Mouse (Mus musculus): ENCODE data around the gene Leap2. TPM values are rescaled to one million over a fixed set of nuclear protein-coding genes. Genes with fewer than 3 reads are reported as not detected.

Leap2 gene
- polyA plus RNA-seq (2014; fragmentation: Nextera tagmentation; extraction: Ambion mirVana), result 0.88 TPM in 1 of 2 replicates, not detected in the other

DNA sequence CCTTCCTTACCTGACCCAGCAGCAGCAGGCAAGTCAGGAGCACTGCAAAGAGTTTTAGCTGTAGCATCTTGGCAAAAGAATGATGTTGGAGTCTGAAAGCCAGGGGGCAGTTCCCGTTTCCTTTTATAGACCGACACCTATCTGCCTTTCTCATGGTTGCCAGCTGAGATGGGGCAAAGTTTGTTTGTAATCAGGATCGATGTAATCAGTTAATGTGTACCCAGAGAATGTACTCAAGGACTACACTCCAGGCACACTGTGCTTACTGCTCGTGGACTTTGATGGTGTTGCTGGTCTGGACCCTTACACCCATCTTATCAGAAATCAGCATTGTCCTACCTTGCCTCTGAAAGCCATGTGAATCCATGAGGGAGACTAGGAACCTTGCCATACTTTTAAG lies at the start of gene Leap2:
TSS of gene Leap2 (minus strand) at position 135 of the 400 bp plus-strand sequence.
- no peak within 1 kb of the TSS for H3K27ac ChIP-seq (ENCODE audit: low read length)
- no peaks in the 10 kb centered on the region for H3K4me1 ChIP-seq (ENCODE audit: control insufficient read depth, insufficient read depth, low read length)
- no peak for ATAC-seq (ENCODE audit: insufficient number of reproducible peaks, insufficient read depth, low FRiP score, low read depth)
- H3K4me3 ChIP-seq (ENCODE audit: low read depth, low read length), result no peak within 1 kb of the TSS
- no peaks in the 10 kb centered on the region for H3K27me3 ChIP-seq (ENCODE audit: control insufficient read depth, insufficient read depth, low read length)
- peaks cover 13% of the 10 kb centered on the region for H3K36me3 ChIP-seq (ENCODE audit: control insufficient read depth, insufficient read depth, low read length)
- no peaks in the 10 kb centered on the region for H3K9me3 ChIP-seq (ENCODE audit: control insufficient read depth, low read depth, low read length)
- no peak within 1 kb of the TSS for H3K9ac ChIP-seq (replicated peaks; ENCODE audit: low read depth, low read length)
- 76% methylated on average over 4 of the region's 4 CpGs for WGBS
- no peak within 1 kb of the TSS for H3K4me2 ChIP-seq (replicated peaks; ENCODE audit: low read depth, low read length)

DNA sequence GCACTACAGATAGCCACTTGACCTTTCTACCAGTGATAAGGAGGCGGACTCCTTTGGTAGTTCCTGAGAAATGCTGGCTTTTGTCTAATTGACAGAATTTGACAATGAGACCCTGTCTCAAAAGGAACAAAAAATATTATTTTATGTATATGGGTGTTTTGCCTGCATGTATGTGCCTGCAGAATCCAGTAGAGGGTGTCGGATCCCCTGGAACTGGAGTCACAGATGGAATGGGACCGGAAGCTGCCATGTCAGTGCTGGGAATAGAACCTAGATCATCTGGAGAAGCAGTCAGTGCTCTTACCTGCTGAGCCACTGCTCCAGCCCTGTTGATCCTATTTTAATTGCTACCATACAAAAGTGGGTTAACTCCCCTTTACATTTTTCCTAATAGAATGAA lies 49.7 kb upstream of the Leap2 start:
- Histone ChIP-seq H3K4me2 (replicated peaks; ENCODE audit: low read depth, low read length) (no peak overlapping the region), H3K27ac (ENCODE audit: low read length) (no peak overlapping the region), H3K4me3 (ENCODE audit: low read depth, low read length) (no peak overlapping the region), H3K27me3 (ENCODE audit: control insufficient read depth, insufficient read depth, low read length) (peaks cover 33% of the 10 kb centered on the region), H3K9me3 (ENCODE audit: control insufficient read depth, low read depth, low read length) (no peaks in the 10 kb centered on the region), H3K36me3 (ENCODE audit: control insufficient read depth, insufficient read depth, low read length) (no peaks in the 10 kb centered on the region), H3K9ac (replicated peaks; ENCODE audit: low read depth, low read length) (no peak overlapping the region), H3K4me1 (ENCODE audit: control insufficient read depth, insufficient read depth, low read length) (peaks cover 8% of the 10 kb centered on the region; the same call in 1 of the 2 replicates)
- no peak for ATAC-seq (ENCODE audit: insufficient number of reproducible peaks, insufficient read depth, low FRiP score, low read depth)
- 70% methylated on average over 3 of the region's 3 CpGs for WGBS

DNA sequence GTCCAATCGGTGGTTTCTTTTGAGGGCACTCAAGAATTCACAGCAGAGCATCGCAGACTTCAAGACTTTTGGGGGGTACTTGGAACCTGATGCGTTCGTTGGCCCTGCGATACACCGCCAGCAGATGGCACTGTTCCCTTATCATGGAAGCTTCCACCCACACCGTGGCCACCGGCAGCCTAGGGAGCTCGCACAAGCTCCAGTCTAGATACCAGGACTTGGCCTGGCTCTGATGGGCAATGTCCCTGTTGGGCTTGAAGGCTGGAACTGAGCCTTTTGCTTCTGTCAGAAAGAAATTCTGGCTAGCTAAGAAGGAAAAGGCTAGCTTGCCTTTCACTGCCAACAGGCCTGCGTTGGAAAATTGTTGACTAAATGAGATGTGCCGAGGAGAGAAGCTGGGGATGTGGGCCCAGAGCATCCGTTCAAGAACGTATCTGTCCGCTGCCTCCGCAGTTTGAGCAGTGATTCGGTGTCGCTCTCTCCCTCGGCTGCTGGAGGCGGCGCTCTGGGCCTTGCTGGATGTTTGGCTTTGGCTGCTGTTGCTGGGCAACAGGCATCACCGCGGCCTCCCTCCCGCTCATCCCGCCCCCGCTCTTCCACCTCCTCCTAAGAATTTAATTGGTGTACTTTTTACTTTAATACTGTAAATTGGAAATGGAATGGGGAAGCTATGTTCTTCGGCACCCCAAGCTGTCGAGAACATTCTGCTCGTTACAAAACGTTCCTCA lies 47.2 kb upstream of the Leap2 start, which contains the start of gene Gm9837:
TSS of gene Gm9837 (minus strand) at position 512 of the 728 bp plus-strand sequence.
- Histone ChIP-seq H3K4me3 (ENCODE audit: low read depth, low read length) (peak within 1 kb of the TSS; percentile 16), H3K36me3 (ENCODE audit: control insufficient read depth, insufficient read depth, low read length) (no peaks in the 10 kb centered on the region), H3K27me3 (ENCODE audit: control insufficient read depth, insufficient read depth, low read length) (peaks cover 23% of the 10 kb centered on the region), H3K9ac (replicated peaks; ENCODE audit: low read depth, low read length) (no peak within 1 kb of the TSS), H3K27ac (ENCODE audit: low read length) (no peak within 1 kb of the TSS), H3K4me1 (ENCODE audit: control insufficient read depth, insufficient read depth, low read length) (peaks cover 16% of the 10 kb centered on the region; the same call in 1 of the 2 replicates), H3K4me2 (replicated peaks; ENCODE audit: low read depth, low read length) (peak within 1 kb of the TSS; percentile 42), H3K9me3 (ENCODE audit: control insufficient read depth, low read depth, low read length) (no peaks in the 10 kb centered on the region)
- ATAC-seq (ENCODE audit: insufficient number of reproducible peaks, insufficient read depth, low FRiP score, low read depth), result peak; percentile 47; the same call in 1 of the 2 replicates
- 4% methylated on average over 29 of the region's 29 CpGs for WGBS

DNA sequence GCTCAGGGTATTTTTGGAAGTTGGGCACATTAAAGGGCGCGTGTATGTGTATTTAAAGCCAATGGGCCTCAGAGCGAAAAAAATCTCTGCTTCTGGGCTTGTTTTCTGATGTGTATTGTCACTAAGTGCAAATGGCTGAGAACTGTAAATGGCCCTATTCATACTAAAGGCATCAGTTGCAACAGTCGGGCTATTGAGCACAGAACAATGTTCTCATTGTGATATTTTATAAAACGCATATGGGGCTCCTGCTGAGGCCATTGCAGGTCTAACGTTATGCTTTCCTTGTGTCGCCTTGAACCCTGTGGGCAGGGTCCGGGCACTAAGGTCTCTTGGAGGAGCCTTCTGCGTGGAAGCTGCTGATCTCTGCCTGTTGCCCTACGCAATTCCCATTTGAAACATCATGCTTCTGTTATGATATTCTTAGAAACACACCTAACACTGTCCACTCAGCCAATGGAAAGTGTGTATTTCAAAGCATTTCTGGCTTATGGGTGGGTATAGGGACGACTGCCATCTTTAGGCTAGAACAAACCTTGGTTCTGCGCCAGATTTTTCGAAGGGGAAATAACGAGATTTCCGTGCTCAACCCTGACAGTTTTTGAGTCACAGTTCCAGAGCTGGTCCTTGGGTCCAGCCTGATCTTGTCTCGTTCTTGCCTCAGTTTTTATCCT lies 46.5 kb upstream of the Leap2 start:
- Histone ChIP-seq H3K4me3 (ENCODE audit: low read depth, low read length) (no peak overlapping the region), H3K36me3 (ENCODE audit: control insufficient read depth, insufficient read depth, low read length) (no peaks in the 10 kb centered on the region), H3K4me1 (ENCODE audit: control insufficient read depth, insufficient read depth, low read length) (peaks cover 16% of the 10 kb centered on the region; the same call in 1 of the 2 replicates), H3K9me3 (ENCODE audit: control insufficient read depth, low read depth, low read length) (peaks cover 2% of the 10 kb centered on the region; the same call in 1 of the 2 replicates), H3K27ac (ENCODE audit: low read length) (no peak overlapping the region), H3K27me3 (ENCODE audit: control insufficient read depth, insufficient read depth, low read length) (peaks cover 23% of the 10 kb centered on the region; the same call in 1 of the 2 replicates), H3K9ac (replicated peaks; ENCODE audit: low read depth, low read length) (no peak overlapping the region), H3K4me2 (replicated peaks; ENCODE audit: low read depth, low read length) (peak overlapping the region; percentile 42; the same call in 1 of the 2 replicates)
- WGBS, result 45% methylated on average over 16 of the region's 16 CpGs
- no peak for ATAC-seq (ENCODE audit: insufficient number of reproducible peaks, insufficient read depth, low FRiP score, low read depth)

DNA sequence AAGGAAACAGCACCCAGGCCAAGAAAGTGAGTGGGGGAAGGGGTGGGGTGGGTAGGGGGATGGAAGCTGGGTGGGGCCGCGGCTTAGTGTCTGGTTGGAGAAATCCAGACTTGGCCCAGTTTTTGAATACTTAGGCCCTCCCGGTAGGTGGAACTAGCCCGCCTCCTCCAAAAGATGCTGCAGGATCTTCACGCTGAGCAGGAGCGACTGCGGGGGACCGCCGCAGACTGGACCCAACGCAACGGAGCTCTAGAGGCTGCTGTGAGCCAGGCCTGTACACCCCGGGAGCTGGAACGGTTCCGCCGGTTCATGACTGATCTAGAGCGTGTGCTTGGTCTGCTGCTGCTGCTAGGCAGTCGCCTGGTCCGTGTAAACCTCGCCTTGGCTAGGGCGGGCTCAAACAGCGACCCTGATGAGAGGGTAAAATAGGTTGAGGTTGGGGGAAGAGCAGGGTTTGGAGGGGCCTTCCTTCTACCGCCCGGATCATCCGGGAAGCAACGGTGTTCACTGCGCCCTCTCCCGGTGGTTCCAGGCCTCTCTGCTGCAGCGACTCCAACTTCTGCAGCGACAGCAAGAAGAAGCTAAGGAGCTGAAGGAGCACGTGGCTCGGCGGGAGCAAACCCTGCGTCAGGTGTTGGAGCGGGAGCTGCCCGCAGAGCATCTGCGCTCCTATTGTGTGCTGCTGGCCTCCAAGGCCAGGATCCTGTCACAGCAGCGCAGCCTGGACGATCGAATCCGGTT lies 43.4 kb upstream of the Leap2 start:
- H3K9me3 ChIP-seq (ENCODE audit: control insufficient read depth, low read depth, low read length), result peaks cover 3% of the 10 kb centered on the region; the same call in 1 of the 2 replicates
- H3K4me3 ChIP-seq (ENCODE audit: low read depth, low read length), result peak overlapping the region; percentile 31
- H3K9ac ChIP-seq (replicated peaks; ENCODE audit: low read depth, low read length), result 0 out of 2 replicates have a peak overlapping the region, but pooled peaks have one; percentile 30
- WGBS, result 7% methylated on average over 40 of the region's 40 CpGs
- peaks cover 21% of the 10 kb centered on the region for H3K4me1 ChIP-seq (ENCODE audit: control insufficient read depth, insufficient read depth, low read length)
- peak; percentile 50; the same call in 1 of the 2 replicates for ATAC-seq (ENCODE audit: insufficient number of reproducible peaks, insufficient read depth, low FRiP score, low read depth)
- no peak overlapping the region for H3K27ac ChIP-seq (ENCODE audit: low read length)
- peak overlapping the region; percentile 49 for H3K4me2 ChIP-seq (replicated peaks; ENCODE audit: low read depth, low read length)
- peaks cover 44% of the 10 kb centered on the region for H3K27me3 ChIP-seq (ENCODE audit: control insufficient read depth, insufficient read depth, low read length)
- no peaks in the 10 kb centered on the region for H3K36me3 ChIP-seq (ENCODE audit: control insufficient read depth, insufficient read depth, low read length)

DNA sequence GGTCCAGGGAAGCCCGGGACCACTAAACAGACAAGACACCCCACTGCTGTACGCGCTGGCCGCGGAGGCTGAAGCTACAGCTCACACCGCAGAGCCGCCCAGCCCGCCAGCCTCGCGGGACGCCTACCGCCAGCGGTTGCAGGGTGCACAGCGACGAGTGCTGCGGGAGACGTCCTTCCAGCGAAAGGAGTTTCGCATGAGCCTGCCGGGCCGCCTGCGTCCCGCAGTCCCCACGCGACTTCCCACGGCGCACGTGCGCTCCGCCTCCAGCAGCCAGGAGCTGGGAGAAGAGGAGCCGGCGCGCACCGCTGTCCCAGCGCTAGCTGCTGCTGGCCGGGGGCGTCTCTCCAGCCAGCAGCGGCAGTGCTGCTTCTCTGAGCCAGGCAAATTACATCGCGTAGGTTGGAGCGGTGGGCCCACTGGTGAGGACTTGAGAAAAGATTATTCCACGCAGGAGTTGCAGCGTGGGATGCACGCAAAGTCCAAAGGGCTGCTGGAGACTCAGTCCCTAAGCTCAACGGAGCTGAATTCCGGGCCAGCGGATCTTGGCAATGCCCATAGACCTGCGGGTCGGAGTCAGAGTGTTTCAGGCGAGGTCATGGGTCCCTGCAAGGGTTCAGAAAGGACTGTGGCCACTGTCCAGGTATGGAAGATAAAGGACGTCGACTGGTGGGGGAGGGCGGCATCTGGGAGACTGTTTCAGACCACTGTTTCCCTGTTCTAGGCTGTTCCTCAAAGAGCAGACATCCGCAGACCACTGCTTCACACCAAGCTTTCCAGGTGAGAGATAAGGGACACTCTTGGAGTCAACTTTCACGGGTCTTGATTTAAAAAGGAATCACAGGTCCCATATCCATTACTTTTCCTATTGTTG lies 40.8 kb upstream of the Leap2 start:
- H3K9me3 ChIP-seq (ENCODE audit: control insufficient read depth, low read depth, low read length), result peaks cover 3% of the 10 kb centered on the region; the same call in 1 of the 2 replicates
- no peak overlapping the region for H3K27ac ChIP-seq (ENCODE audit: low read length)
- peaks cover 30% of the 10 kb centered on the region for H3K27me3 ChIP-seq (ENCODE audit: control insufficient read depth, insufficient read depth, low read length)
- peaks cover 13% of the 10 kb centered on the region for H3K4me1 ChIP-seq (ENCODE audit: control insufficient read depth, insufficient read depth, low read length)
- no peaks in the 10 kb centered on the region for H3K36me3 ChIP-seq (ENCODE audit: control insufficient read depth, insufficient read depth, low read length)
- WGBS, result 6% methylated on average over 55 of the region's 55 CpGs
- H3K9ac ChIP-seq (replicated peaks; ENCODE audit: low read depth, low read length), result peak overlapping the region; percentile 30; the same call in 1 of the 2 replicates
- H3K4me3 ChIP-seq (ENCODE audit: low read depth, low read length), result peak overlapping the region; percentile 38
- no peak for ATAC-seq (ENCODE audit: insufficient number of reproducible peaks, insufficient read depth, low FRiP score, low read depth)
- H3K4me2 ChIP-seq (replicated peaks; ENCODE audit: low read depth, low read length), result peak overlapping the region; percentile 86

DNA sequence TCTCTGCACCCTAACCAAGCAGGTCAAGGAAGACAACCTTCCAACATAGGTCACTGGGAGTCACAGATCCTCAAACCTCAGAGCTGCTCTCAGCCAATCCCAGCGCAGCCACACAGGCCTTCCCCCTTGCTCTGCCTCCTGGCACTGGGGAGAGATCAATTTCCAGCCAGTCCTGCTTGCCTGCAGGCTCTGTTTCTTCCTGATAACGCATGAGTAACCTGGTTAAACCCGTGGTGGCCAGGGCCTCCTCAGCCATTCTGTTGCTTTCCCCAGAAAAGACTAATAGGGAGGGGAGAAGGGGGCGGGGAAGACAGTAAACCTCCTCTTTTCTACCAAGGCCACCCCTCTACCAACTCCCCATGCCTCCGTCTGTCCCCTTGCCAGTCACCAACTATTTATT lies 38.8 kb upstream of the Leap2 start:
- 33% methylated on average over 5 of the region's 5 CpGs for WGBS
- no peak overlapping the region for H3K4me3 ChIP-seq (ENCODE audit: low read depth, low read length)
- no peak overlapping the region for H3K27ac ChIP-seq (ENCODE audit: low read length)
- peaks cover 11% of the 10 kb centered on the region for H3K4me1 ChIP-seq (ENCODE audit: control insufficient read depth, insufficient read depth, low read length)
- peaks cover 3% of the 10 kb centered on the region; the same call in 1 of the 2 replicates for H3K9me3 ChIP-seq (ENCODE audit: control insufficient read depth, low read depth, low read length)
- no peak overlapping the region for H3K4me2 ChIP-seq (replicated peaks; ENCODE audit: low read depth, low read length)
- peaks cover 28% of the 10 kb centered on the region for H3K27me3 ChIP-seq (ENCODE audit: control insufficient read depth, insufficient read depth, low read length)
- H3K9ac ChIP-seq (replicated peaks; ENCODE audit: low read depth, low read length), result no peak overlapping the region
- ATAC-seq (ENCODE audit: insufficient number of reproducible peaks, insufficient read depth, low FRiP score, low read depth), result no peak
- no peaks in the 10 kb centered on the region for H3K36me3 ChIP-seq (ENCODE audit: control insufficient read depth, insufficient read depth, low read length)

Data from stomach, embryonic 14.5 days (tissue).